In genomic region chr6:30172441-30172819, GRCm38 (mm10) we compare ENCODE assay signal across 9 mouse cellular contexts.
DNase-seq lines count a peak whose midpoint lies in the region; ATAC-seq and TF ChIP-seq lines count a peak whose summit lies in the region.
"Had no signal": no experiment of that assay in that cellular context is flagged by ENCODE, and none has a peak within 500 bp of the region (broad histone marks: within the 10 kb centered on the region; RNA-seq: fewer than 3 reads in every experiment).

No protein-coding gene starts in this region.

- peaks cover 87% of the 10 kb centered on the region for H3K27me3 ChIP-seq in kidney, embryonic 15.5 days
- no peaks in the 10 kb centered on the region for H3K27me3 ChIP-seq in ES-Bruce4 (ENCODE audit: control insufficient read depth, insufficient read depth, low read length, poor library complexity, severe bottlenecking)
- peaks cover 84% of the 10 kb centered on the region for H3K27me3 ChIP-seq in embryonic facial prominence, embryonic 15.5 days
- peaks cover 100% of the 10 kb centered on the region for H3K27me3 ChIP-seq in liver, embryonic 13.5 days

- no peak for ATAC-seq in kidney, embryonic 15.5 days (replicated peaks; ENCODE audit: low FRiP score)
- ATAC-seq in embryonic facial prominence, embryonic 15.5 days (ENCODE audit: insufficient number of reproducible peaks, low FRiP score, low TSS enrichment, low read depth): no peak
- no peak for ATAC-seq in liver, embryonic 13.5 days (ENCODE audit: low read depth)

- no peak for DNase-seq in kidney, adult 11 months
- no peak for DNase-seq in liver, embryonic 13.5 days
- DNase-seq in layer of hippocampus, postnatal 10 days (ENCODE audit: low spot score in 2 of 2): no peak
- no peak for DNase-seq in ovary, postnatal 14 days (ENCODE audit: low spot score)
- no peak for DNase-seq in right cerebral cortex, postnatal 14 days

- no peak for TF ChIP-seq CTCF in ES-Bruce4 (IDR thresholded peaks at IDR 0.05; ENCODE audit: low read depth, low read length)

- 8% methylated on average over 8 of the region's 8 CpGs for WGBS in kidney, embryonic 15.5 days
- 10% methylated on average over 8 of the region's 8 CpGs for WGBS in embryonic facial prominence, embryonic 15.5 days
- 18% methylated on average over 8 of the region's 8 CpGs for WGBS in liver, embryonic 13.5 days (ENCODE audit: insufficient replicate concordance)

- no peak overlapping the region for H3K9ac ChIP-seq in kidney, embryonic 15.5 days
- peak overlapping the region; percentile 84 for H3K9ac ChIP-seq in ES-Bruce4 (ENCODE audit: low read depth, poor library complexity, severe bottlenecking)
- no peak overlapping the region for H3K9ac ChIP-seq in embryonic facial prominence, embryonic 15.5 days
- H3K9ac ChIP-seq in liver, embryonic 13.5 days: no peak overlapping the region

- peaks cover 90% of the 10 kb centered on the region for H3K4me1 ChIP-seq in kidney, embryonic 15.5 days
- peaks cover 20% of the 10 kb centered on the region for H3K4me1 ChIP-seq in ES-Bruce4 (ENCODE audit: control insufficient read depth, insufficient read depth, low read length)
- peaks cover 65% of the 10 kb centered on the region for H3K4me1 ChIP-seq in embryonic facial prominence, embryonic 15.5 days
- H3K4me1 ChIP-seq in liver, embryonic 13.5 days (replicated peaks): peaks cover 47% of the 10 kb centered on the region

- peak overlapping the region; percentile 52 for H3K4me3 ChIP-seq in kidney, embryonic 15.5 days (replicated peaks)
- H3K4me3 ChIP-seq in ES-Bruce4 (ENCODE audit: low read depth, low read length): peak overlapping the region; percentile 78
- peak overlapping the region; percentile 49 for H3K4me3 ChIP-seq in embryonic facial prominence, embryonic 15.5 days (replicated peaks)
- no peak overlapping the region for H3K4me3 ChIP-seq in liver, embryonic 13.5 days (replicated peaks)

- no peaks in the 10 kb centered on the region for H3K36me3 ChIP-seq in kidney, embryonic 15.5 days
- H3K36me3 ChIP-seq in ES-Bruce4 (ENCODE audit: control insufficient read depth, insufficient read depth, low read length, poor library complexity, severe bottlenecking): peaks cover 6% of the 10 kb centered on the region
- no peaks in the 10 kb centered on the region for H3K36me3 ChIP-seq in embryonic facial prominence, embryonic 15.5 days
- H3K36me3 ChIP-seq in liver, embryonic 13.5 days: no peaks in the 10 kb centered on the region

- H3K9me3 ChIP-seq in kidney, embryonic 15.5 days (replicated peaks): no peaks in the 10 kb centered on the region
- no peaks in the 10 kb centered on the region for H3K9me3 ChIP-seq in ES-Bruce4 (replicated peaks; ENCODE audit: control insufficient read depth, insufficient read depth, low read length, poor library complexity, severe bottlenecking)
- no peaks in the 10 kb centered on the region for H3K9me3 ChIP-seq in embryonic facial prominence, embryonic 15.5 days (replicated peaks)
- H3K9me3 ChIP-seq in liver, embryonic 13.5 days (replicated peaks): no peaks in the 10 kb centered on the region
- H3K9me3 ChIP-seq: megakaryocyte, embryonic 14.5 days had no signal

- H3K27ac ChIP-seq in kidney, embryonic 15.5 days: no peak overlapping the region
- no peak overlapping the region for H3K27ac ChIP-seq in ES-Bruce4 (ENCODE audit: insufficient read depth, low read length)
- no peak overlapping the region for H3K27ac ChIP-seq in embryonic facial prominence, embryonic 15.5 days (replicated peaks)
- H3K27ac ChIP-seq in liver, embryonic 13.5 days: no peak overlapping the region

- no peak for TF ChIP-seq POLR2A in ES-Bruce4 (IDR thresholded peaks at IDR 0.05; ENCODE audit: insufficient read depth, low read length)

- TF ChIP-seq EP300 in ES-Bruce4 (IDR thresholded peaks at IDR 0.05; ENCODE audit: insufficient read depth, low read depth, low read length): no peak

- peak overlapping the region; percentile 69 for H3K4me2 ChIP-seq in kidney, embryonic 15.5 days
- H3K4me2 ChIP-seq in embryonic facial prominence, embryonic 15.5 days (replicated peaks): peak overlapping the region; percentile 55
- H3K4me2 ChIP-seq in liver, embryonic 13.5 days: peak overlapping the region; percentile 67; the same call in 1 of the 2 replicates
